Mouse (Mus musculus) adrenal gland, adult 2 months (tissue): Measurements from ENCODE around the gene Sept11. TPM values are rescaled to one million over a fixed set of nuclear protein-coding genes. Genes with fewer than 3 reads are reported as not detected.
A peak's percentile ranks its signal among the peaks of the same experiment; 100 is the strongest.

Experiments used
- DNase-seq: peaks from one replicate; pipeline ENCODE4 v3.0.0; 2021
- polyA plus RNA-seq: library from polyadenylated mRNA; depleted of rRNA; stranded (reverse); fragments of >200 nt; gene quantifications from 2 replicates; pipeline ENCODE4 v1.2.3, GENCODE M21; 2012
- total RNA-seq, 2 experiments: library from RNA; stranded (reverse); gene quantifications; 2 replicates each; pipeline ENCODE4 v1.2.3; 2021

Gene Sept11
- total and polyA plus RNA-seq, 3 experiments = 9.4 to 51.4 (median 41.3) TPM

- DNase-seq = no peak
Observed at GRCm38 (mm10) chr5:93168654-93169053, 75.4 kb downstream of the Sept11 start.

- no peak for DNase-seq
Observed at GRCm38 (mm10) chr5:93171420-93171819, 78.2 kb downstream of the Sept11 start.

- no peak for DNase-seq
Observed at GRCm38 (mm10) chr5:93172536-93172935, 79.3 kb downstream of the Sept11 start.

- no peak for DNase-seq
Observed at GRCm38 (mm10) chr5:93174675-93175074, 81.4 kb downstream of the Sept11 start.

- no peak for DNase-seq
Observed at GRCm38 (mm10) chr5:93178616-93179015, 85.4 kb downstream of the Sept11 start.

- no peak for DNase-seq
Observed at GRCm38 (mm10) chr5:93180252-93180651, 87.0 kb downstream of the Sept11 start.

- DNase-seq = no peak
Observed at GRCm38 (mm10) chr5:93183311-93183710, 90.1 kb downstream of the Sept11 start.

- no peak for DNase-seq
Observed at GRCm38 (mm10) chr5:93184548-93184947, 91.3 kb downstream of the Sept11 start.

GRCm38 (mm10) chr5:93189607-93190006, 96.4 kb downstream of the Sept11 start:
- DNase-seq = no peak

GRCm38 (mm10) chr5:93190428-93190827, 97.2 kb downstream of the Sept11 start:
- no peak for DNase-seq

GRCm38 (mm10) chr5:93198232-93198631, 105.0 kb downstream of the Sept11 start:
- no peak for DNase-seq

GRCm38 (mm10) chr5:93201181-93201580, 107.9 kb downstream of the Sept11 start:
- DNase-seq = no peak

- peak; percentile 77 for DNase-seq
Observed at GRCm38 (mm10) chr5:93205371-93206108, 112.3 kb downstream of the Sept11 start.

- peak; percentile 97 for DNase-seq
Observed at GRCm38 (mm10) chr5:93206109-93207005, 113.1 kb downstream of the Sept11 start, which contains the start of the genes Ccni and 2010109A12Rik. Gene Ccni, minus strand, starts transcription at chr5:93206495. Gene 2010109A12Rik, plus strand, starts transcription at chr5:93206518.

- DNase-seq = no peak
Observed at GRCm38 (mm10) chr5:93207006-93207348, 113.7 kb downstream of the Sept11 start.

- DNase-seq = no peak
Observed at GRCm38 (mm10) chr5:93207555-93207954, 114.3 kb downstream of the Sept11 start.

GRCm38 (mm10) chr5:93218375-93218774, 125.1 kb downstream of the Sept11 start:
- no peak for DNase-seq

- peak; percentile 59 for DNase-seq
Observed at GRCm38 (mm10) chr5:93221661-93222060, 128.4 kb downstream of the Sept11 start.

GRCm38 (mm10) chr5:93224549-93224948, 131.3 kb downstream of the Sept11 start:
- no peak for DNase-seq
